Mouse (Mus musculus): Measurements from ENCODE around the gene Plxnc1. TPM values are rescaled to one million over a fixed set of nuclear protein-coding genes. Genes with fewer than 3 reads are reported as not detected.

The Plxnc1 gene
- total and polyA plus RNA-seq, 3 experiments: 27.6 to 34.4 (median 33.0) TPM

GRCm38 (mm10) chr10:94957705-94958104, 13.1 kb upstream of the Plxnc1 start:
- dilution Hi-C loops (cut with MboI; ENCODE audit: extremely low pct_ligation_motif_present, extremely low pct_unique_long_range_greater_than_20kb, low sequenced_read_pairs) (no loop called here), in situ Hi-C loops (cut with MboI; ENCODE audit: low pct_ligation_motif_present, low pct_unique_long_range_greater_than_20kb, low sequenced_read_pairs) (loop anchor here (25.0 kb wide), 2 partner anchors 545 to 745 kb away; no protein-coding TSS in a partner anchor)
- Histone ChIP-seq H3K27me3 (replicated peaks) (no peaks in the 10 kb centered on the region), H3K9me3 (replicated peaks; ENCODE audit: low read length) (peaks cover 4% of the 10 kb centered on the region), H3K4me2 (ENCODE audit: insufficient read depth, low read depth, poor library complexity, severe bottlenecking) (peak overlapping the region; percentile 46; the same call in 1 of the 2 replicates), H3K9ac (ENCODE audit: insufficient read depth, low read depth) (no peak overlapping the region), H3K27ac (ENCODE audit: insufficient read depth, low read depth) (no peak overlapping the region), H3K36me3 (replicated peaks in 1 of 2; ENCODE audit: control insufficient read depth in 1 of 2, insufficient read depth in 1 of 2, low read length in 1 of 2) (no peaks in the 10 kb centered on the region), H3K79me2 (replicated peaks; ENCODE audit: control insufficient read depth, extremely low read depth, insufficient read depth, poor library complexity, severe bottlenecking) (no peaks in the 10 kb centered on the region), H3K4me3 (replicated peaks in 1 of 3; ENCODE audit: low read depth in 2 of 3, low read length in 2 of 3, poor library complexity in 1 of 3) (no peak overlapping the region), H3K4me1 (ENCODE audit: control insufficient read depth in 1 of 2, insufficient read depth in 2 of 2) (peaks cover 10 to 61% of the 10 kb centered on the region in 2 experiments)
- peak; percentile 92 for TF ChIP-seq ZNF384 (IDR thresholded peaks at IDR 0.05; ENCODE audit: low read depth, low read length)
- peak; percentile 65 for TF ChIP-seq IRF4 (IDR thresholded peaks at IDR 0.05; ENCODE audit: low read depth, low read length)
- no peak for TF ChIP-seq RAD21 (IDR thresholded peaks at IDR 0.05; ENCODE audit: low read depth, low read length)
- peak; percentile 45; the same call in 1 of the 2 replicates for TF ChIP-seq EP300 (IDR thresholded peaks at IDR 0.05; ENCODE audit: low read length)
- DNase-seq (ENCODE audit: extremely low read depth): no peak

GRCm38 (mm10) chr10:94947915-94948675, 3.5 kb upstream of the Plxnc1 start:
- no peak for TF ChIP-seq JUN (IDR thresholded peaks at IDR 0.05; ENCODE audit: insufficient read depth, low read depth, low read length)
- TF ChIP-seq MXI1 (IDR thresholded peaks at IDR 0.05; ENCODE audit: low read depth, low read length): no peak
- TF ChIP-seq SIN3A (IDR thresholded peaks at IDR 0.05; ENCODE audit: low read length): no peak
- Histone ChIP-seq H3K79me2 (replicated peaks; ENCODE audit: control insufficient read depth, extremely low read depth, insufficient read depth, poor library complexity, severe bottlenecking) (peaks cover 4% of the 10 kb centered on the region), H3K27ac (ENCODE audit: insufficient read depth, low read depth) (no peak overlapping the region), H3K4me3 (replicated peaks in 1 of 3; ENCODE audit: low read depth in 2 of 3, low read length in 2 of 3, poor library complexity in 1 of 3) (no peak overlapping the region), H3K9ac (ENCODE audit: insufficient read depth, low read depth) (no peak overlapping the region), H3K9me3 (replicated peaks; ENCODE audit: low read length) (no peaks in the 10 kb centered on the region), H3K4me1 (ENCODE audit: control insufficient read depth in 1 of 2, insufficient read depth in 2 of 2) (no peaks in the 10 kb centered on the region), H3K36me3 (replicated peaks in 1 of 2; ENCODE audit: control insufficient read depth in 1 of 2, insufficient read depth in 1 of 2, low read length in 1 of 2) (no peaks in the 10 kb centered on the region), H3K4me2 (ENCODE audit: insufficient read depth, low read depth, poor library complexity, severe bottlenecking) (no peak overlapping the region), H3K27me3 (replicated peaks) (no peaks in the 10 kb centered on the region)
- dilution Hi-C loops (cut with MboI; ENCODE audit: extremely low pct_ligation_motif_present, extremely low pct_unique_long_range_greater_than_20kb, low sequenced_read_pairs): no loop called here
- no peak for DNase-seq (ENCODE audit: extremely low read depth)
- in situ Hi-C loops (cut with MboI; ENCODE audit: low pct_ligation_motif_present, low pct_unique_long_range_greater_than_20kb, low sequenced_read_pairs): no loop called here

- peaks cover 11% of the 10 kb centered on the region for H3K79me2 ChIP-seq (replicated peaks; ENCODE audit: control insufficient read depth, extremely low read depth, insufficient read depth, poor library complexity, severe bottlenecking)
- H3K36me3 ChIP-seq (replicated peaks in 1 of 2; ENCODE audit: control insufficient read depth in 1 of 2, insufficient read depth in 1 of 2, low read length in 1 of 2): no peaks in the 10 kb centered on the region
- dilution Hi-C loops (cut with MboI; ENCODE audit: extremely low pct_ligation_motif_present, extremely low pct_unique_long_range_greater_than_20kb, low sequenced_read_pairs): no loop called here
- TF ChIP-seq SMC3 (IDR thresholded peaks at IDR 0.05; ENCODE audit: low read depth, low read length) (peak; percentile 47), SIN3A (IDR thresholded peaks at IDR 0.05; ENCODE audit: low read length) (no peak), MAZ (IDR thresholded peaks at IDR 0.05; ENCODE audit: low read depth, low read length) (no peak), TCF12 (IDR thresholded peaks at IDR 0.05; ENCODE audit: low read depth, low read length) (no peak), RAD21 (IDR thresholded peaks at IDR 0.05; ENCODE audit: low read depth, low read length) (peak; percentile 68), CTCF (conservative IDR thresholded peaks at IDR 0.05 in 1 of 2, IDR thresholded peaks at IDR 0.05 in 1 of 2; ENCODE audit: low read depth in 2 of 2, low read length in 2 of 2) (peak in 1 of 2 experiments; percentile 53; a peak in 2 of 4 replicates), JUND (conservative IDR thresholded peaks at IDR 0.05; ENCODE audit: low read depth, low read length) (no peak), IRF4 (IDR thresholded peaks at IDR 0.05; ENCODE audit: low read depth, low read length) (no peak), JUN (IDR thresholded peaks at IDR 0.05; ENCODE audit: insufficient read depth, low read depth, low read length) (no peak), ZKSCAN1 (IDR thresholded peaks at IDR 0.05; ENCODE audit: borderline replicate concordance, low read depth, low read length) (no peak)
- no peak overlapping the region for H3K4me3 ChIP-seq (replicated peaks in 1 of 3; ENCODE audit: low read depth in 2 of 3, low read length in 2 of 3, poor library complexity in 1 of 3)
- 0 out of 4 replicates have a peak, but pooled peaks cover 0 to under 1% of the 10 kb centered on the region in 2 experiments for H3K4me1 ChIP-seq (ENCODE audit: control insufficient read depth in 1 of 2, insufficient read depth in 2 of 2)
- H3K4me2 ChIP-seq (ENCODE audit: insufficient read depth, low read depth, poor library complexity, severe bottlenecking): no peak overlapping the region
- in situ Hi-C loops (cut with MboI; ENCODE audit: low pct_ligation_motif_present, low pct_unique_long_range_greater_than_20kb, low sequenced_read_pairs): no loop called here
- H3K9me3 ChIP-seq (replicated peaks; ENCODE audit: low read length): no peaks in the 10 kb centered on the region
- DNase-seq (ENCODE audit: extremely low read depth): no peak
- no peaks in the 10 kb centered on the region for H3K27me3 ChIP-seq (replicated peaks)
- H3K27ac ChIP-seq (ENCODE audit: insufficient read depth, low read depth): no peak overlapping the region
- no peak overlapping the region for H3K9ac ChIP-seq (ENCODE audit: insufficient read depth, low read depth)
Measured at GRCm38 (mm10) chr10:94947386-94947785, 2.8 kb upstream of the Plxnc1 start.

All from CH12.LX (cell line).